Mouse (Mus musculus) MN1 (cell line): ENCODE results near the gene Mcf2l.

Experiments used
- DNase-seq: peaks from one replicate; pipeline ENCODE4 v3.0.0-alpha.2; 2016; ENCODE audit warnings: low spot score

Gene Mcf2l

GRCm38 (mm10) chr8:12994468-12994867, 120.9 kb downstream of the Mcf2l start:
- no peak for DNase-seq

DNA sequence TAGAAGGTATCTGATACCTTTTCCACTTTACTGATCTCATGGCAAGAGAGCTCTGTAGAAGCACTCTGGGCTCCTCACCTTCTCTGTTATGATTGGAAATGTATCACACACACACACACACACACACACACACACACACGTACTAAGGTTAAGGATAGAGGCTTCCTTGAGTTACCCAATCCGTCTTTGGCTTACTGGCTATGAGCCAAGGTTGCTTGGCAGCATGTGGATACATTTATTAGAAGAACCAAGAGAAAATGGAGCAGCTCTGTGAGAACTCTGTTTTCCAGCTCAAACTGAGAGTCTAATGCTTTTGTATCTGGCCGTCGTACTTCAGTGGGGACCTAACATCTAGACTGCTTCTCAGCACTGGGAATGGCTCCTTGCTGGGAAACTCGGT, 121.9 kb downstream of the Mcf2l start:
- DNase-seq = no peak

DNA sequence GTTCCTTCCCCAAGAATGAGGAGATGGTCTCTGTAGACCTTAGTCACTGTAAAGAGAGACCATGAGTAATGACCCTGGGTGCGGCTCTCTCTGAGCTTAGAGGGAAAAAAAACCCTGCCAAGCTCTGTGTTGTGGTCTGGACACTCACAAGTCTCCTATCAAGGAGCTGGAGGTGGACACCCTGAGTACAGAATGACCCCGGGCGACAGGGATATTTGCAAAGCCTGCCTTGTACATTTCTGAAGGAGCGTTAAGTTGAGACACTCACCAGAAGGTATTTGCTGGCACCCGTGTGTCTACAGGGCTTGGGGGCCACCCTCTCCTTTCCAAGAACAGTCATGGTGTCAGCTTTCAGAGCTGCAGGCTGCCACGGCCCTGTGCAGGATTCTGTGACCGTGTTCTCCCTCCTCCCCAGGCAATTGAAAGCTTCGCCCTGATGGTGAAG, 123.2 kb downstream of the Mcf2l start:
- DNase-seq = no peak

DNA sequence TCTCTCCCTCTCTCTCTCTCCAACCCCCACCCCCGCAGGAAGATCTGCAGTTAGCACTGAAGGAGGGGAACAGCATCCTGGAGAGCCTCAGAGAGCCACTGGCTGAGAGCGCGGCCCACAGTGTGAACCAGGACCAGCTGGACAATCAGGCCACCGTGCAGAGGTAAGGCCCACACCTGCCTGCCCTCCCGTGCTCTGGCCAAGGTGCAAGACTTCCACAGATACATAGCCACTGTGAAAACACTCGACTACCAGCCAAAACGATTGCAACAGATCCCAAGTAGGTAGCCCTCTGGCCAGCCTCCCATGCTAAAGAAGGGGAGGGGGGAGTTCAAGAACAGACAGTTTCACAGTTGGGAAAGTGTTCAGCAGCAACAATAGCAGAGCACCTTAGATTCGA, 124.7 kb downstream of the Mcf2l start:
- no peak for DNase-seq

GRCm38 (mm10) chr8:12999793-13000192, 126.2 kb downstream of the Mcf2l start:
- no peak for DNase-seq

DNA sequence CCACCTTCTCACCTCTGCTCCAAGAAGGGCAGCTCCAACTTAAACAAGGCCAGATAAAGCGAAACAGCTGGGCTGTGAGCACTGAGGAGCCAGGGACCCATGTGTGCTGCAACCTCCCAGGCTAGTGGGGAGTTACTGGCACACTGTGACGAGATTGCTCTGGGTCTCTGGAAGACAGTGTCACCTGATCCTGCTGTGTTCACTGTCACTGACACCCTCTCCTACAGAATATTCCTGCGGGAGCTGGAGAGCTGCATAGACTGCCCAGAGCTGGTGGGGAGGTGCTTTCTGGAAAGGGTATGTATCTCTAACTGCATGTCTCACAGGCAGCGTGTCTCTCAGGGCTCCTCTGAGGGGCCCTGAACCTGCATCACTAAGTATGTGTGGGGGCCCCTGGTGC, 133.9 kb downstream of the Mcf2l start:
- no peak for DNase-seq

DNA sequence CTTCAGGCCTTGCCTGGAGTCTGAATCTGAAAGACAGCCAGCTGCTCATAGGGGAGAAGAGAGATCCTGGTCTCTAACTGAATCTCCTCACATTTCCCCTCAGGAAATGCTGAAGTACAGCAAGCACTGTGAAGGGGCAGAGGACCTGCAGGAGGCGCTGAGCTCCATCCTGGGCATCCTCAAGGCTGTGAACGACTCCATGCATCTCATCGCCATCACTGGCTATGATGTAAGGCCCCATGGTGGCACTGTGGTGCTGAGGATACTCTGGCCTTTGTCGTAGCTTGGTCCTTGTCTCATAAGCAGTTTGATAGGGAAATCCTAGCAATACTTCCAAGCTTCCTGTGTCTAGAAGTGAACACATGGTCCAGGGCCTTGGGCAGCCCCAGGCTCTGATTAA, 136.7 kb downstream of the Mcf2l start:
- peak; percentile 12 for DNase-seq

- no peak for DNase-seq
These were observed 146.0 kb downstream of the Mcf2l start for GRCm38 (mm10) chr8:13019560-13019959.

DNA sequence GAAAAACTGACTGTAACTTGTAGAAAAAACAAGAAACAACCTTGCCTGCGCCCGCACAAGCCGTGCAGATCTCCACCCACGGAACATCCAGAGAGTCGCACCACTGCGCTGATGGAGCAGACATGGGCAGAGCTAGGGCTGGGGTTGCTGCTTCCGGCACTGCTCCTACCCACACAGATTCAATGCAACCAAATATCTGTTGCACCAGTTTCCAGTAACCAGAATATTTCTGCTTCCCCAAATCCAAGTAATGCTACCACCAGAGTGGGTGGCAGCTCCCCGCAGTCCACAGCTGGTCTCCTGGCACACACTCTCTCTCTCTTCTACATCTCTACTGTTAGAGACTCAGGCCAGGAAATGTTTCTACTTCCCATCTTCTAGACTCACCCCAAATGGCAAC, 148.2 kb downstream of the Mcf2l start:
- no peak for DNase-seq

- no peak for DNase-seq
These were observed 152.1 kb downstream of the Mcf2l start, which contains the start of gene F7 for GRCm38 (mm10) chr8:13025487-13026224. Gene F7, plus strand, starts transcription at chr8:13026034.

DNA sequence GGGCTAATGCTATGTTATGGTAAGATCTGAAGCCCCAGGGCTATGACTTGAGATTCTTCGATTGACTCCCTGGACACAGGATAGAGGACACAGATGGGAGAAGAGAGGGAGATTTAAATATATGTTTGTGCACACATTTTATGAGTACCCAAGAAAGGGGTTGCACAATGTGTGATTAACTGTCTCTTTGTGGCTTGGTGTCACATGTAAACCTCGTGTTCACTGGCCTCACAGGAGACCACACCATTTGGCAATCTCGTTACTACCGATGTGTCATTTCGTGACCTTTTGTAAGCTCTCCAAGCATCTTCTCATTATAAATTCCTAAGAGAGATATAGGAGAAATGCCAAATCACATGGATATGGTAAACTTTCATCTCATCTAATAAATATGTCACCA, 154.0 kb downstream of the Mcf2l start:
- DNase-seq = no peak

DNA sequence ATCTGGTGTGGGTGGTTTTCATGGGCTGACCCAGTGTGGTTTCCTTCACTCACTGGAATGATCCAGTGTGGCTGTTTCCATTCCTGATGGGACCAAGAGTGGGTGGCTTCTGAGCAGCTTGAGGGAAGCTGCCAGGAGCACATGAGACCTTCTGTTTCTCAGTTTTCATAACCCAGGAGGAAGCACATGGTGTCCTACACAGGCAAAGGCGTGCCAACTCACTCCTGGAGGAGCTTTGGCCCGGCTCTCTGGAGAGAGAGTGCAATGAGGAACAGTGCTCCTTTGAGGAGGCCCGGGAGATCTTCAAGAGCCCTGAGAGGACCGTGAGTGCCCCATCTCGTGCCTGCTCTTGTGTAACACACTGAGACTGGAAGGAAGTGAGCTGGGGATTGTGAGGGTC, 154.9 kb downstream of the Mcf2l start:
- no peak for DNase-seq

- DNase-seq = peak; percentile 13
These were observed 162.8 kb downstream of the Mcf2l start for GRCm38 (mm10) chr8:13036346-13036812.

- DNase-seq = no peak
These were observed 163.4 kb downstream of the Mcf2l start, which contains the start of gene F10 for GRCm38 (mm10) chr8:13037015-13037414. Gene F10, plus strand, starts transcription at chr8:13037308.

DNA sequence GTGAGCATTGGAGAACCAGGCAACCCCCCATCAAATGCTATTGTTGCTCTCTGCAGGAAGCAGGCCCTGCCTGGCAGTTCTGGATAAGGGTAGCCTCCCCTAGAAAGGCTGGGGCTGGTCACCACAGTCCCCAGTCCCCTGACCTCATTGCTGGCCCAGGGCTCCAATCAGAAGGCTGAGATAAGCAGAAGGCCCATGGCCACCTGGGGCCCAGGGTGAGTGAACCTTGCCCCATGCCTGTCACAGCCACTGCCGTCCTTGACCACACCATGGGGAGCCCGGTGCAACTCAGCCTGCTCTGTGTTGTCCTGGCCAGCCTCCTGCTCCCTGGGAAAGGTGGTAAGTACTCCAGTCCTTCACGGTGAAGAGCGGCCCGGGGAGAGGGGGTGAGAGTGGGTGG, 164.0 kb downstream of the Mcf2l start:
- no peak for DNase-seq

DNA sequence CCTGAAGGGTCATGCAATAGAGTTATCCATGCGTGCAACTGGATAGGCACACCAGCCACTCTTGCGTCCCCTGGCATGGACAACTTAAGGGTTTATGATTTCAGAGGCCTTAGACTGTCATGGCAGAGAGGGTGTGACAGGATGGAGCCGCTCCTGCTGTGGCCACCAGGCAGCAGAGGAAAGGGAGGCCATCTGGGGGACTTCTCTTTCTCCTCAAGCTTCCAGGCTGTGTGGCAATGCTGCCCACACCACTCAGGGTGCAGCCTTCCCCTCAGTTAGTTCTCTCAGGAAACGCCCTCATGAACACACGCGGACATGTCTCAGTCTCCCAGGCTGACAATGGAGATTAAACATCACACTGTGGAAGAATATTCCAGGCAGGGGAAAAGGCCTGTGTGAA, 165.4 kb downstream of the Mcf2l start:
- no peak for DNase-seq

DNA sequence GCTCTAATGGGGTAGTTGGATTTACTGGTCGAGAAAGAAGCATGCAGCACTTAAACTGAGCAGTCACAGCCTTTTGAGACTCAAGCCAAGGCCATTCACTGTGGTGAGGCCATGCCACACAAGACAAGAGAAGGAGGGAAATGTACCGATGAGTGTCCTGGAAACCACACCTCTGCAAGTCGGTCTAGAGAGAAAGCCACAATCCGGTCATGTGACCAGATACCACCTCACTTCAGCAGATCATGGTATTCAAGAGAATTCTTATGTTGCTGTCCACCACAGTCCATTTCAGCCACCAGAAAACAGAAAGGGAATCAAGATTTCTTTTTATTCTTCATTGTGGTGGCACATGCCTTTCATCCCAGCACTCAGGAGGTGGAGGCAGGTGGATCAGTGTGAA, 167.9 kb downstream of the Mcf2l start:
- DNase-seq = no peak

- DNase-seq = no peak
These were observed 174.0 kb downstream of the Mcf2l start for GRCm38 (mm10) chr8:13047652-13048051.

DNA sequence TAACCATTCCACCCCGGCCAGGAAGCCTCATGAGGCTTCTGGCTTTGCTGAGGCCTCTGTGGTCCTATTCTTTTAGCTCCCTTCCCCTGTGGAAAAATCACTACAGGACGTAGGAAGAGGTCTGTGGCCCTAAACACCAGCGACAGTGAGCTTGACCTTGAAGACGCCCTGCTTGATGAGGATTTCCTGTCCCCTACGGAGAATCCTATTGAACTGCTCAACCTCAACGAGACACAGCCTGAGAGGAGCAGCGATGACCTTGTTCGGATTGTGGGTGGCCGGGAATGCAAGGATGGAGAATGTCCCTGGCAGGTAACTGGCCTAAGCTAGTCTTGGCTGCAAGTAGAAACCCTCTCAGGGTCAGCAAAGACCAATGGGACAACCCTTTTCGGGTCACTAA, 176.9 kb downstream of the Mcf2l start:
- no peak for DNase-seq

- DNase-seq = no peak
These were observed 183.7 kb downstream of the Mcf2l start for GRCm38 (mm10) chr8:13057351-13057750.

GRCm38 (mm10) chr8:13060441-13061150, 187.0 kb downstream of the Mcf2l start, which contains the start of gene Proz:
Gene Proz, plus strand, starts transcription at chr8:13060914.
- DNase-seq = no peak

DNA sequence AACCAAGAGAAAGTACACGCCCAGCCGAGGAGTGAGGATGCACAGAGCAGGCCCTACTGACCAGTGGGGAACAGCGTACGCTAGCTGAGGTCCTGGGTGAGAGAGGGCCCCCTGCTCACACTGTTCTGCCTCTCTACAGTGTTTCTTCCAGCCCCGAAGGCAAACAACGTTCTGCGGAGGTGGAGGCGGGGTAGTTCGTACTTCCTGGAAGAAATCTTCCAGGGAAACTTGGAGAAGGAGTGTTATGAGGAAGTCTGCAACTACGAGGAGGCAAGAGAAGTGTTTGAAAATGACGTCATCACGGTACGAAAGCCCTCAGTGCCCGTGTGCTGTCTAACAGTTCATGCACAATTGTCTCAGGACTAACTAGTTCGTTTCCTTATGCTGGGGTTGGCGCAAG, 189.5 kb downstream of the Mcf2l start:
- no peak for DNase-seq
